Mouse (Mus musculus): ENCODE results near the gene Zfyve21. TPM values are rescaled to one million over a fixed set of nuclear protein-coding genes. Genes with fewer than 3 reads are reported as not detected.
A peak's percentile ranks its signal among the peaks of the same experiment; 100 is the strongest.

Gene Zfyve21
- 75.9 and 85.0 TPM in 2 replicates for total RNA-seq (2014; rRNA removed; ENCODE audit: low replicate concordance)
- 91.1 and 106 TPM in 2 replicates for polyA plus RNA-seq (2015; fragmentation: Nextera tagmentation; extraction: Ambion mirVana)

- H3K9ac ChIP-seq (replicated peaks; ENCODE audit: low read depth, low read length) = peak within 1 kb of the TSS; percentile 70
These were observed at the start of gene Zfyve21, which contains the start of gene Xrcc3 for GRCm38 (mm10) chr12:111813766-111814617. TSS of gene Zfyve21 (plus strand) at chr12:111814170. TSS of gene Xrcc3 (minus strand) at chr12:111813873.

GRCm38 (mm10) chr12:111766313-111767236, 47.4 kb upstream of the Zfyve21 start:
- Histone ChIP-seq H3K9ac (replicated peaks; ENCODE audit: low read depth, low read length) (0 out of 2 replicates have a peak overlapping the region, but pooled peaks have one; percentile 21), H3K27me3 (ENCODE audit: control insufficient read depth, insufficient read depth, low read length) (no peaks in the 10 kb centered on the region), H3K4me2 (ENCODE audit: low read depth, low read length) (peak overlapping the region; percentile 37), H3K36me3 (replicated peaks; ENCODE audit: control insufficient read depth, insufficient read depth, low read length) (peaks cover 7% of the 10 kb centered on the region), H3K27ac (ENCODE audit: low read depth) (peak overlapping the region; percentile 67), H3K4me3 (ENCODE audit: low read depth, low read length) (no peak overlapping the region), H3K4me1 (ENCODE audit: control insufficient read depth, insufficient read depth) (peaks cover 28% of the 10 kb centered on the region), H3K9me3 (replicated peaks; ENCODE audit: control insufficient read depth, low read length) (no peaks in the 10 kb centered on the region)
- DNase-seq (ENCODE audit: low spot score) (peak; percentile 44), ATAC-seq (ENCODE audit: insufficient read depth, low read depth) (peak; percentile 66; the same call in 1 of the 2 replicates)
- 35% methylated on average over 16 of the region's 16 CpGs for WGBS
- TF ChIP-seq EP300 (IDR thresholded peaks at IDR 0.05; ENCODE audit: low read depth) (no peak), CTCF (IDR thresholded peaks at IDR 0.05; ENCODE audit: low read depth) (no peak)

More at GRCm38 (mm10) chr12:111813766-111814617, at the start of gene Zfyve21, which contains the start of gene Xrcc3:
- H3K36me3 ChIP-seq (replicated peaks; ENCODE audit: control insufficient read depth, insufficient read depth, low read length) = no peaks in the 10 kb centered on the region; the same call in 1 of the 2 replicates
- H3K27ac ChIP-seq (ENCODE audit: low read depth) = peak within 1 kb of the TSS; percentile 94
- peak within 1 kb of the TSS; percentile 86 for H3K4me2 ChIP-seq (ENCODE audit: low read depth, low read length)
- H3K27me3 ChIP-seq (ENCODE audit: control insufficient read depth, insufficient read depth, low read length) = no peaks in the 10 kb centered on the region
- ATAC-seq (ENCODE audit: insufficient read depth, low read depth) (peak; percentile 96), DNase-seq (ENCODE audit: low spot score) (peak; percentile 99)
- peaks cover 33% of the 10 kb centered on the region for H3K4me1 ChIP-seq (ENCODE audit: control insufficient read depth, insufficient read depth)
- WGBS = under 1% methylated on average over 83 of the region's 87 CpGs
- peak within 1 kb of the TSS; percentile 62 for H3K4me3 ChIP-seq (ENCODE audit: low read depth, low read length)
- no peaks in the 10 kb centered on the region for H3K9me3 ChIP-seq (replicated peaks; ENCODE audit: control insufficient read depth, low read length)
- TF ChIP-seq CTCF (IDR thresholded peaks at IDR 0.05; ENCODE audit: low read depth) = no peak
- peak; percentile 92 for TF ChIP-seq EP300 (IDR thresholded peaks at IDR 0.05; ENCODE audit: low read depth)

- TF ChIP-seq CTCF (IDR thresholded peaks at IDR 0.05; ENCODE audit: low read depth) = no peak
- no peak for TF ChIP-seq EP300 (IDR thresholded peaks at IDR 0.05; ENCODE audit: low read depth)
- no peak for ATAC-seq (ENCODE audit: insufficient read depth, low read depth)
- Histone ChIP-seq H3K27ac (ENCODE audit: low read depth) (0 out of 2 replicates have a peak overlapping the region, but pooled peaks have one; percentile 0), H3K4me3 (ENCODE audit: low read depth, low read length) (no peak overlapping the region), H3K36me3 (replicated peaks; ENCODE audit: control insufficient read depth, insufficient read depth, low read length) (peaks cover 15% of the 10 kb centered on the region), H3K4me1 (ENCODE audit: control insufficient read depth, insufficient read depth) (peaks cover 28% of the 10 kb centered on the region), H3K4me2 (ENCODE audit: low read depth, low read length) (no peak overlapping the region), H3K9me3 (replicated peaks; ENCODE audit: control insufficient read depth, low read length) (no peaks in the 10 kb centered on the region), H3K27me3 (ENCODE audit: control insufficient read depth, insufficient read depth, low read length) (no peaks in the 10 kb centered on the region), H3K9ac (replicated peaks; ENCODE audit: low read depth, low read length) (no peak overlapping the region)
- 87% methylated on average over 10 of the region's 10 CpGs for whole genome bisulfite sequencing
- DNase-seq (ENCODE audit: low spot score) = no peak
These were observed 45.5 kb upstream of the Zfyve21 start for GRCm38 (mm10) chr12:111768322-111768928.

GRCm38 (mm10) chr12:111769306-111769705, 44.7 kb upstream of the Zfyve21 start:
- Histone ChIP-seq H3K27ac (ENCODE audit: low read depth) (peak overlapping the region; percentile 73), H3K9ac (replicated peaks; ENCODE audit: low read depth, low read length) (no peak overlapping the region), H3K4me1 (ENCODE audit: control insufficient read depth, insufficient read depth) (peaks cover 28% of the 10 kb centered on the region), H3K4me2 (ENCODE audit: low read depth, low read length) (no peak overlapping the region), H3K36me3 (replicated peaks; ENCODE audit: control insufficient read depth, insufficient read depth, low read length) (peaks cover 24% of the 10 kb centered on the region), H3K4me3 (ENCODE audit: low read depth, low read length) (no peak overlapping the region), H3K9me3 (replicated peaks; ENCODE audit: control insufficient read depth, low read length) (no peaks in the 10 kb centered on the region), H3K27me3 (ENCODE audit: control insufficient read depth, insufficient read depth, low read length) (no peaks in the 10 kb centered on the region)
- TF ChIP-seq CTCF (IDR thresholded peaks at IDR 0.05; ENCODE audit: low read depth) (peak; percentile 48), EP300 (IDR thresholded peaks at IDR 0.05; ENCODE audit: low read depth) (no peak)
- WGBS = 23% methylated on average over 10 of the region's 10 CpGs
- DNase-seq (ENCODE audit: low spot score) (peak; percentile 76), ATAC-seq (ENCODE audit: insufficient read depth, low read depth) (peak; percentile 62)
